Mouse (Mus musculus) T-helper 1 cell (primary cell): Measurements from ENCODE around the gene Cidec.

Experiments
- in situ Hi-C: fragments of 300-600 bp; cut with MboI, MseI; formaldehyde crosslinking; loops from one replicate; pipeline ENCODE4 v1.15.1; 2025; ENCODE audit warnings: high pct_unique_total_duplicates

Cidec gene

DNA sequence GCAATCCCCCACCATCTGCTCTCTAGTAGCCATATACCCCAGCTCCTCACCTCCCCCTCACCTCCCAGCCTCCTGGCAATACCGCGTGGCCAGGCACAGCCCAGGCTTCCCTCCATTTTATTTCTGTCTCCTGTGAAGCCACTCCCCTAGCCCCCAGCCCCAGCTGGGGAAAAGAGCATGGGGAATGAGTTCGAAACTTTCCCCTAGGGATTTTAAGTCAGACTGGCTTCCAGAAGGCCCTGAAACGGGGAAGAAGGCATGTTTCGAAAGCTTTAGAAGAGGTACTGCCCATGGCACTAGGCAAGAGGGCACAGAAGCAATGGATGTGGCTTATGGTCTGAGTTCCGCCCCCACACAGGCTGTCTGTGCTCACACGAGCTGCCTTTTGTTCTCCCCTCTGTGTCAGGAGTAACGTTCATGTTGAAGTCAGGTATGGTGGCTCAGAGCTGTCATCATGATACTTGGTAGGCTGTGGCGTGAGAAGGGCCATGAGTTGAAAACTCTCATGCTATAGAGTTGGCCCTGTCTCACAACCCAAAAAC is at the start of gene Cidec:
Gene Cidec (minus strand): TSS at position 97 of the 542 bp plus-strand sequence.
- in situ Hi-C loops = no loop called here

DNA sequence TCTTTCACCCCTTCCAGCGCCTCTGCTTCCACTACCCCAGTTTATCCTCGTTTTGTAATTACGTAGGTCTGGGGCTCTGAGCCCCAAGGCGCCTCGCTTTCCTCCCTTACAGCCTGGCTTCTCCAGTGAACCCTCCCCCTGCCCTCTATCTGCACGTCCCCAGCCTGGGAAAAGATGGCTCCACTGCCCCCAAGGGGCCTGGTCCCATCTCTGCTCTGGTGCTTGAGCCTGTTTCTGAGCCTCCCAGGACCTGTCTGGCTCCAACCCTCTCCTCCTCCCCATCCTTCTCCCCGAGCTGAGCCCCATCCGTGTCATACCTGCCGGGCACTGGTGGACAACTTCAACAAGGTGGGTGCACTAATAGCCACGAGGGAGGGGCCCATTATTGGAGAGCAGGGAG is 48.2 kb upstream of the Cidec start:
- in situ Hi-C loops = no loop called here

DNA sequence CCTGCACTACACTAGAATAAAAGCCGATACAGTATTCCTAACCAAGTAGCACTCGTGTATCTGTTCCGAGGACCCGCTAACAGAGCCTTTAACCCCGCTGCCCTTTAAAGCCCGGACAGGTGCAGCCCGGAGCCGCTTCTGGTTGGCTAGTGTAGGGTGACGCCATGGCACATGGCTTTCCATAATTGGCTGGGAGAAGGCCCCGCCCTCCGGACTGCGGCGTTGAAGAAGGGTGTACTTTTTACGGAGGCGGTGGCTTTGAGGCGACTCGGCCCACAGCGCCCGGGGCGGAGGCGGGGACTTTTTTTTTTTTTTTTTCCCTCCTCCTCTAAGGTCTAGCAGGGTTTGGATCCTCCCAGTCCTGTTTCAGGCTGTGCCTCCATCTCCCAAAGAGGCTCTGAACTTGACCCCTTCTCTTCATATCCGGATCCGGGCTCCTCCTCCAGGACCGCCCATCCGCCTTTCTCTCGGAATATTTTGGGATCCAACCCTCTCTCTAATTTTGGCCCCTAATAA is 47.6 kb upstream of the Cidec start, which contains the start of gene Creld1:
Gene Creld1 (plus strand): TSS at position 198 of the 516 bp plus-strand sequence.
- in situ Hi-C loops = no loop called here

DNA sequence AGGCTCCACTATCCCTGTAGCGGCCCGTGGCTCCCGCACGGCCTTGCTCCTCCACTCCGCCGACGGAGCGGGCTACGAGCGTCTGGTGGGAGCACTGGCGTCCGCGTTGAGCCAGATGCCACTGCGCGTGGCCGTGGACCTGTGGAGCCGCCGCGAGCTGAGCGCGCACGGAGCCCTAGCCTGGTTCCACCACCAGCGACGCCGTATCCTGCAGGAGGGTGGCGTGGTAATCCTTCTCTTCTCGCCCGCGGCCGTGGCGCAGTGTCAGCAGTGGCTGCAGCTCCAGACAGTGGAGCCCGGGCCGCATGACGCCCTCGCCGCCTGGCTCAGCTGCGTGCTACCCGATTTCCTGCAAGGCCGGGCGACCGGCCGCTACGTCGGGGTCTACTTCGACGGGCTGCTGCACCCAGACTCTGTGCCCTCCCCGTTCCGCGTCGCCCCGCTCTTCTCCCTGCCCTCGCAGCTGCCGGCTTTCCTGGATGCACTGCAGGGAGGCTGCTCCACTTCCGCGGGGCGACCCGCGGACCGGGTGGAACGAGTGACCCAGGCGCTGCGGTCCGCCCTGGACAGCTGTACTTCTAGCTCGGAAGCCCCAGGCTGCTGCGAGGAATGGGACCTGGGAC is 47.0 kb upstream of the Cidec start:
- in situ Hi-C loops = no loop called here

DNA sequence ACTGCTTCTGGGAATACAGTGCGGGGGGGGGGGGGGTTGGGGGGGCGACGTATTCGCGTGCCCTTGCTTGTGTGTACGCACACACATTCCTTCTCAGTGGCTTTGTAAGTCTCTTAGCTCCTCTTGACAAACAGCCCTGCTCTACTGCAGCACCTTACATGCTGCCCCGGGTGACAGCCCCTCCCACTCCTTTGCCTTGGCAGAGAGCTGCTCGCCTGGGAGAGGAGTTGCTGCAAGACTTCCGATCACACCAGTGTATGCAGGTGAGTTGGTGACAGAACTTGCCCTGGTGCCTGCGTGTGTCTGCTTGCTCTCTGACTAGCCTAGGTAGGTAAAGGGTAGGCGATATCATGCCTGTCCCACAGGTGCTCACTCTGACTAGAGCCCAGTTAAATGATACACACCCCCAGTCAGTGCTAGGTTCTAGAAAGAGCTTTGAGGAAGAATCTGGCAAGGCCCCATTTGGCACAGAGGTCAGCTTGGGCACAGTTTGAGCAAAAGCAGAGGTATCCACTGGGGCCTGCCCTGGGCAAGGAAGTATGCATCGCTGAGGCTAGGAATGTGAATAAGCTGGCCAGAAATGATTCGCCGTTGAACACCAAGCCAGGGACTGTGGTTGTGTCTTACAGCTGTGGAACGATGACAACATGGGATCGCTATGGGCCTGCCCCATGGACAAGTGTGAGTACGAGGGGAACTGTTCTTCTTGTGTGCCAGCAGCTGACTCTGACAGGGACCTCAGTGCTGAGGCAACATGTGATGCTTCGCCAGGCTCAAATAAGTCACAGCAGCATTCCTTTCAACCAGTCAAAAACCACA is 45.2 kb upstream of the Cidec start:
- in situ Hi-C loops = no loop called here

GRCm38 (mm10) chr6:113478906-113479305 is 43.3 kb upstream of the Cidec start:
- in situ Hi-C loops = no loop called here

- in situ Hi-C loops = no loop called here
Observed at GRCm38 (mm10) chr6:113477353-113477752, 41.8 kb upstream of the Cidec start.

- in situ Hi-C loops = no loop called here
Observed at GRCm38 (mm10) chr6:113473715-113474114, 38.2 kb upstream of the Cidec start.

DNA sequence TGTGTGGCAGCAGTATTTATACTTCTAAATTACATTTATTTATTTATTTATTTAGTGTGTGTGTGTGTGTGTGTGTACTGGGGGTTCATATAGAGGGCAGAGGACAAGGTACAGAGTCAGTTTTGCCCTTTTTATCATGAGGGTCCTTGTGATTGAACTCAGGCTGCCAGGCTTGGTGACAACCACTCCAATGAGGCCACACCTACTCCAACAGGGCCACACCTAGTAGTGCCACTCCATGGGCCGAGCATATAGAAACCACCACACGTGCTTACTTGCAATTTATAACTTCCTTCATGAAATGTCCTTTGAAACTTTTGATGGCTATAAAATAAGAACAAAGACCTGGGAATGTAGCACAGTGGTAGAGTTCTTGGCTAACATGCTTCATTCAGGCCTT is 37.7 kb upstream of the Cidec start:
- in situ Hi-C loops = no loop called here

- in situ Hi-C loops = no loop called here
Observed at GRCm38 (mm10) chr6:113472061-113472460, 36.5 kb upstream of the Cidec start.

GRCm38 (mm10) chr6:113471297-113471936 is 35.9 kb upstream of the Cidec start, which contains the start of gene Il17rc:
Gene Il17rc (plus strand): TSS chr6:113471427.
- in situ Hi-C loops = no loop called here

DNA sequence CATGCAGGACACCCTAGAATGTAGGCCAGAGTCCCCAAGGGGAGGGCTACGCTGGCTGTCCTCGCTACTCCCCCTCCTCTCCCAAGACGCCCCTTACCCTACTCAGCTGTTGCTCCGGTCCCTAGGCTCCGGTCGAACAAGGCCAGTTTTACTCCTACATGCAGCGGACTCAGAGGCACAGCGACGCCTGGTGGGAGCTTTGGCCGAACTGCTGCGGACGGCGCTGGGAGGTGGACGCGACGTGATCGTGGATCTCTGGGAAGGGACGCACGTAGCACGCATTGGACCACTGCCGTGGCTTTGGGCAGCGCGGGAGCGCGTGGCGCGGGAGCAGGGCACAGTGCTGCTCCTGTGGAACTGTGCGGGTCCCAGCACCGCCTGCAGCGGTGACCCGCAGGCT is 33.9 kb upstream of the Cidec start:
- in situ Hi-C loops = no loop called here

GRCm38 (mm10) chr6:113469021-113469420 is 33.5 kb upstream of the Cidec start:
- in situ Hi-C loops = no loop called here

GRCm38 (mm10) chr6:113468512-113468911 is 33.0 kb upstream of the Cidec start:
- in situ Hi-C loops = no loop called here

DNA sequence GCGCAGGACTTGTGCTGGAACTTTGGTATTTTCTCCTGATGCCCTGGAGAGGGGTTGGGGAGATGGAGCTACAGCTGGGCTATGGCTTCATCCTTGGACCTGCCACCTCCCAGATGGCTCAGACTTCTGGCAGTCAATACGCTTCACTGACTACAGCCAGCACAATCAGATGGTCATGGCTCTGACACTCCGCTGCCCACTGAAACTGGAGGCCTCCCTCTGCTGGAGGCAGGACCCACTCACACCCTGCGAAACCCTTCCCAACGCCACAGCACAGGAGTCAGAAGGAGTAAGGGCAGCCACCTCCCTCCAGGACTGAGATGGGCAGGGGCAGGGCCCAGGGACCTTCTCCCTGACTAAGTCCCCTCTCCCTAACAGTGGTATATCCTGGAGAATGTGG is 30.0 kb upstream of the Cidec start:
- in situ Hi-C loops = no loop called here

DNA sequence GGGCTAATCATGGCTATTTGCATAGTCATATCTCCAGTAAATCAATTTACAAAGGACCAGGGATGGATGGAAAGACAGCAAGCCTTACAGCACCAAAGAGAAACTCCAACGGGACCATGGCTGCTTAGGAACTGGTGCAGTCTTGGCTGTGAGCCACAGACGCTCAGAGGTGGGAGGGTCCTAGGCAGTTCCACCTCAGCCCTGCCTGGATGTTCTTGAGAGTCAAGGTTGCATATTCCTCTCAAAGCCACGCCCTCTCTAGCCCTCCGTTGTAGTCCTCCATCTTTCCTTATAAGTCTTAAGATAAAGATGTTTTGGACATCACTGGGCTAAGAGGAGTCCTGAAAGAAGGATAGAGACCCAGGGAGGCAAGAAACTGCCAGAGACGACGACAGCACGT is 28.5 kb upstream of the Cidec start:
- in situ Hi-C loops = no loop called here

DNA sequence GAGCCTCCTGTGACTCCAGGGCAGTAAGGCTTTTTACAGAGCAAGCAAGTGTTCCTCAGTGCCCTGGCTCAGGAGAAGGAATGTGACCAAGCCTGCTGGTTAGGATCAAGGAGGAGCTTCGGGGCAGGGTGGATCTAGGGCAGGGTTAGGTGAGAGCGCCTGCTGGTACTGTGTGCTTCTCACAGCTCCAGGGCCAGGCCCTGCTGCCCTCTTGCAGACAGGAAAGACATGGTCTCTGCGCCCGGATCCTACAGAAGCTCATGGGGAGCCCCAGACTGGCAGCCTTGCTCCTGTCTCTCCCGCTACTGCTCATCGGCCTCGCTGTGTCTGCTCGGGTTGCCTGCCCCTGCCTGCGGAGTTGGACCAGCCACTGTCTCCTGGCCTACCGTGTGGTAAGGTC is 23.1 kb upstream of the Cidec start:
- in situ Hi-C loops = no loop called here

GRCm38 (mm10) chr6:113457952-113458534 is 22.5 kb upstream of the Cidec start, which contains the start of gene Il17re:
Gene Il17re (plus strand): TSS chr6:113458484.
- in situ Hi-C loops = no loop called here

- in situ Hi-C loops = no loop called here
Observed at GRCm38 (mm10) chr6:113455007-113455406, 19.4 kb upstream of the Cidec start.

GRCm38 (mm10) chr6:113451839-113452238 is 16.3 kb upstream of the Cidec start:
- in situ Hi-C loops = no loop called here

GRCm38 (mm10) chr6:113447639-113448038 is 12.1 kb upstream of the Cidec start:
- in situ Hi-C loops = no loop called here
